Mouse (Mus musculus) testis, adult 2 months (tissue): ENCODE data around the gene Fbp1.

Source experiments
- CTCF ChIP-seq: fragments of 200-500 bp; IDR thresholded peaks from 2 replicates; pipeline ENCODE4 v1.5.1; 2012; ENCODE audit warnings: low read depth, mild to moderate bottlenecking, inconsistent platforms, low read length, moderate library complexity; ENCODE audit not compliant: control insufficient read depth, insufficient read depth, insufficient replicate concordance
- POLR2A ChIP-seq: fragments of 200-500 bp; IDR thresholded peaks from 2 replicates; pipeline ENCODE4 v1.6.1; 2012; ENCODE audit warnings: low read depth, mild to moderate bottlenecking, inconsistent platforms, low read length, moderate library complexity; ENCODE audit not compliant: control insufficient read depth

GRCm38 (mm10) chr13:62833341-62833740, 54.7 kb downstream of the Fbp1 start:
- TF ChIP-seq CTCF = no peak
- no peak for TF ChIP-seq POLR2A
